Mouse (Mus musculus): ENCODE measurements around the gene Arhgap24. TPM values are rescaled to one million over a fixed set of nuclear protein-coding genes. Genes with fewer than 3 reads are reported as not detected.

Gene Arhgap24
- polyA plus RNA-seq, 1 experiment from 2014 or later, result 3.6 TPM

DNA sequence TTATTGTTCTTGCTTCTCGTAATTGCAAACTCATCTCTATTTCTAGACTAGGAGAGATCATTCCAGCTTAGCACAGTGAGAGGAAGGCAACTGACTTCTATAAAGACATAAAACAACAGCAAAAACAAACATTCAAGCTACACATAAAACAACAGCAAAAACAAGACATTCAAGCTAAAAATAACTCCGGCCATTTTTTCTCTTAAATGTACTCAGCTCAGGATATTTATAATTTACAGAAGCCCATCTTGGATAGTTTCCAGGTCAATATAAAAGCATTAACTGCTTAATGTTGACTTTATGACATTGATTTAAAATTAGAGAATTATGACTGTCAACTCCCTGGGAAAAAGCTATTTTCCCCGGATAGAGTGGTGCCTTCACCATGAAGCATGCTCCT, 262.2 kb downstream of the Arhgap24 start:
- Histone ChIP-seq H3K4me1 (ENCODE audit: control insufficient read depth, low read depth, low read length) (no peaks in the 10 kb centered on the region), H3K27ac (ENCODE audit: low read length) (no peak overlapping the region), H3K27me3 (ENCODE audit: control insufficient read depth, insufficient read depth, low read depth, low read length) (no peaks in the 10 kb centered on the region), H3K9ac (ENCODE audit: low read depth, low read length) (no peak overlapping the region), H3K4me3 (ENCODE audit: low read depth, low read length) (no peak overlapping the region), H3K36me3 (ENCODE audit: control insufficient read depth, insufficient read depth) (no peaks in the 10 kb centered on the region), H3K4me2 (ENCODE audit: low read depth, low read length) (no peak overlapping the region), H3K9me3 (replicated peaks; ENCODE audit: control insufficient read depth, low read length) (no peaks in the 10 kb centered on the region)
- ATAC-seq (ENCODE audit: low read depth), result no peak
- 70% methylated on average over 3 of the region's 3 CpGs for WGBS (ENCODE audit: insufficient replicate concordance)

GRCm38 (mm10) chr5:102744051-102744450, 262.9 kb downstream of the Arhgap24 start:
- no peak overlapping the region for H3K27ac ChIP-seq (ENCODE audit: low read length)
- no peaks in the 10 kb centered on the region for H3K27me3 ChIP-seq (ENCODE audit: control insufficient read depth, insufficient read depth, low read depth, low read length)
- H3K4me3 ChIP-seq (ENCODE audit: low read depth, low read length), result no peak overlapping the region
- ATAC-seq (ENCODE audit: low read depth), result no peak
- WGBS (ENCODE audit: insufficient replicate concordance), result 58% methylated on average over 4 of the region's 4 CpGs
- no peaks in the 10 kb centered on the region for H3K4me1 ChIP-seq (ENCODE audit: control insufficient read depth, low read depth, low read length)
- no peaks in the 10 kb centered on the region for H3K9me3 ChIP-seq (replicated peaks; ENCODE audit: control insufficient read depth, low read length)
- H3K9ac ChIP-seq (ENCODE audit: low read depth, low read length), result no peak overlapping the region
- no peak overlapping the region for H3K4me2 ChIP-seq (ENCODE audit: low read depth, low read length)
- no peaks in the 10 kb centered on the region for H3K36me3 ChIP-seq (ENCODE audit: control insufficient read depth, insufficient read depth)

GRCm38 (mm10) chr5:102748146-102748545, 267.0 kb downstream of the Arhgap24 start:
- no peak overlapping the region for H3K9ac ChIP-seq (ENCODE audit: low read depth, low read length)
- no peaks in the 10 kb centered on the region for H3K27me3 ChIP-seq (ENCODE audit: control insufficient read depth, insufficient read depth, low read depth, low read length)
- H3K4me1 ChIP-seq (ENCODE audit: control insufficient read depth, low read depth, low read length), result no peaks in the 10 kb centered on the region
- H3K4me2 ChIP-seq (ENCODE audit: low read depth, low read length), result no peak overlapping the region
- H3K36me3 ChIP-seq (ENCODE audit: control insufficient read depth, insufficient read depth), result no peaks in the 10 kb centered on the region
- no peak for ATAC-seq (ENCODE audit: low read depth)
- no peaks in the 10 kb centered on the region for H3K9me3 ChIP-seq (replicated peaks; ENCODE audit: control insufficient read depth, low read length)
- no peak overlapping the region for H3K4me3 ChIP-seq (ENCODE audit: low read depth, low read length)
- 71% methylated on average over 9 of the region's 9 CpGs for WGBS (ENCODE audit: insufficient replicate concordance)
- H3K27ac ChIP-seq (ENCODE audit: low read length), result no peak overlapping the region

- H3K27me3 ChIP-seq (ENCODE audit: control insufficient read depth, insufficient read depth, low read depth, low read length), result no peaks in the 10 kb centered on the region
- no peaks in the 10 kb centered on the region for H3K9me3 ChIP-seq (replicated peaks; ENCODE audit: control insufficient read depth, low read length)
- H3K27ac ChIP-seq (ENCODE audit: low read length), result no peak overlapping the region
- H3K4me1 ChIP-seq (ENCODE audit: control insufficient read depth, low read depth, low read length), result no peaks in the 10 kb centered on the region
- H3K4me2 ChIP-seq (ENCODE audit: low read depth, low read length), result no peak overlapping the region
- ATAC-seq (ENCODE audit: low read depth), result no peak
- WGBS (ENCODE audit: insufficient replicate concordance), result 62% methylated on average over 8 of the region's 8 CpGs
- H3K4me3 ChIP-seq (ENCODE audit: low read depth, low read length), result no peak overlapping the region
- no peak overlapping the region for H3K9ac ChIP-seq (ENCODE audit: low read depth, low read length)
- no peaks in the 10 kb centered on the region for H3K36me3 ChIP-seq (ENCODE audit: control insufficient read depth, insufficient read depth)
Observed at GRCm38 (mm10) chr5:102749020-102749419, 267.8 kb downstream of the Arhgap24 start.

DNA sequence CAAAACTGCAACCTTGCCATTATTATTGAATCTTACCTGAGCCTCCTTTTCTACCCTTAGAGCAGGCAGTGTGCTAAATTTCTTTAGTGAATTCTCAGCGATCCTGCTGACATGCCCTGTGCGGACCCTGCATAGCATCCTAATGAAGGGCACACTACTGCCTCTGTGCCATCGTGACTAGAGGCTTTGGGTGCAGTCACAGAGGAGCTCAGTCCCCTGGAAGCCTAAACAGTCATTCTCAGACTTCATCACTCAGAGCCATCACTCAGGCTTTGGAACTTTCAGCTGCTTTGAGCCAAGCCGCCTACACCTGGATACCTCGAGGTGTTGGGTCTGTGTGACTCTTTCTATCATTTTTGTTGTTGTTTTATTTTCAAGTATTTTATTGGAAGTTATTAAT, 269.5 kb downstream of the Arhgap24 start:
- Histone ChIP-seq H3K27ac (ENCODE audit: low read length) (no peak overlapping the region), H3K4me1 (ENCODE audit: control insufficient read depth, low read depth, low read length) (no peaks in the 10 kb centered on the region), H3K27me3 (ENCODE audit: control insufficient read depth, insufficient read depth, low read depth, low read length) (no peaks in the 10 kb centered on the region), H3K9me3 (replicated peaks; ENCODE audit: control insufficient read depth, low read length) (no peaks in the 10 kb centered on the region), H3K4me3 (ENCODE audit: low read depth, low read length) (no peak overlapping the region), H3K36me3 (ENCODE audit: control insufficient read depth, insufficient read depth) (no peaks in the 10 kb centered on the region), H3K9ac (ENCODE audit: low read depth, low read length) (no peak overlapping the region), H3K4me2 (ENCODE audit: low read depth, low read length) (no peak overlapping the region)
- no peak for ATAC-seq (ENCODE audit: low read depth)
- WGBS (ENCODE audit: insufficient replicate concordance), result 70% methylated on average over 5 of the region's 5 CpGs

GRCm38 (mm10) chr5:102751661-102752307, 270.6 kb downstream of the Arhgap24 start:
- 33% methylated on average over 5 of the region's 5 CpGs for WGBS (ENCODE audit: insufficient replicate concordance)
- no peak overlapping the region for H3K27ac ChIP-seq (ENCODE audit: low read length)
- no peak overlapping the region for H3K4me3 ChIP-seq (ENCODE audit: low read depth, low read length)
- no peak overlapping the region for H3K9ac ChIP-seq (ENCODE audit: low read depth, low read length)
- H3K27me3 ChIP-seq (ENCODE audit: control insufficient read depth, insufficient read depth, low read depth, low read length), result no peaks in the 10 kb centered on the region
- no peaks in the 10 kb centered on the region for H3K36me3 ChIP-seq (ENCODE audit: control insufficient read depth, insufficient read depth)
- H3K9me3 ChIP-seq (replicated peaks; ENCODE audit: control insufficient read depth, low read length), result no peaks in the 10 kb centered on the region
- no peak overlapping the region for H3K4me2 ChIP-seq (ENCODE audit: low read depth, low read length)
- no peaks in the 10 kb centered on the region for H3K4me1 ChIP-seq (ENCODE audit: control insufficient read depth, low read depth, low read length)
- ATAC-seq (ENCODE audit: low read depth), result no peak

DNA sequence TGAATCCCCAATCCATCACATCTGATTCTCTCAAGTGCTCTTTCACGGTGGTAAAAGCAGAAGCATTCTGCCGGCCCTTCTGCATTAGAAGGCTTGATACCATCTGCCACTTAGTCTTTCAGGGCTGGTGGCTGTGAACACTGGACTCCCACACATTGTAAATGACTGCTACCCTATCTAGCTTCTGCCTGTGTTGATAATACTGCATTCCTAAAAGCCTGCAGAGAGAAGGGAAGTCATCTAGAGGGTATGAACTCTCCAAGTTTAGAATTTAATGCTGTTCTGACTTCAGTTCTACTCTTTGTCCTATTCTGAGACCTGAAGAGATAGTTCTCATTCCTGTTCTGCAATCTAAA, 271.1 kb downstream of the Arhgap24 start:
- WGBS (ENCODE audit: insufficient replicate concordance), result 9% methylated on average over 2 of the region's 2 CpGs
- no peak overlapping the region for H3K9ac ChIP-seq (ENCODE audit: low read depth, low read length)
- no peaks in the 10 kb centered on the region for H3K27me3 ChIP-seq (ENCODE audit: control insufficient read depth, insufficient read depth, low read depth, low read length)
- no peak for ATAC-seq (ENCODE audit: low read depth)
- H3K4me2 ChIP-seq (ENCODE audit: low read depth, low read length), result no peak overlapping the region
- no peak overlapping the region for H3K27ac ChIP-seq (ENCODE audit: low read length)
- H3K9me3 ChIP-seq (replicated peaks; ENCODE audit: control insufficient read depth, low read length), result no peaks in the 10 kb centered on the region
- H3K4me1 ChIP-seq (ENCODE audit: control insufficient read depth, low read depth, low read length), result no peaks in the 10 kb centered on the region
- no peaks in the 10 kb centered on the region for H3K36me3 ChIP-seq (ENCODE audit: control insufficient read depth, insufficient read depth)
- no peak overlapping the region for H3K4me3 ChIP-seq (ENCODE audit: low read depth, low read length)

GRCm38 (mm10) chr5:102757040-102757439, 275.8 kb downstream of the Arhgap24 start:
- no peak overlapping the region for H3K9ac ChIP-seq (ENCODE audit: low read depth, low read length)
- ATAC-seq (ENCODE audit: low read depth), result no peak
- no peak overlapping the region for H3K27ac ChIP-seq (ENCODE audit: low read length)
- H3K9me3 ChIP-seq (replicated peaks; ENCODE audit: control insufficient read depth, low read length), result no peaks in the 10 kb centered on the region
- H3K4me1 ChIP-seq (ENCODE audit: control insufficient read depth, low read depth, low read length), result no peaks in the 10 kb centered on the region
- H3K4me3 ChIP-seq (ENCODE audit: low read depth, low read length), result no peak overlapping the region
- no peak overlapping the region for H3K4me2 ChIP-seq (ENCODE audit: low read depth, low read length)
- H3K27me3 ChIP-seq (ENCODE audit: control insufficient read depth, insufficient read depth, low read depth, low read length), result no peaks in the 10 kb centered on the region
- 68% methylated on average over 6 of the region's 6 CpGs for WGBS (ENCODE audit: insufficient replicate concordance)
- no peaks in the 10 kb centered on the region for H3K36me3 ChIP-seq (ENCODE audit: control insufficient read depth, insufficient read depth)

- no peaks in the 10 kb centered on the region for H3K4me1 ChIP-seq (ENCODE audit: control insufficient read depth, low read depth, low read length)
- no peaks in the 10 kb centered on the region for H3K27me3 ChIP-seq (ENCODE audit: control insufficient read depth, insufficient read depth, low read depth, low read length)
- H3K9me3 ChIP-seq (replicated peaks; ENCODE audit: control insufficient read depth, low read length), result no peaks in the 10 kb centered on the region
- no peak for ATAC-seq (ENCODE audit: low read depth)
- H3K9ac ChIP-seq (ENCODE audit: low read depth, low read length), result no peak overlapping the region
- 65% methylated on average over 10 of the region's 10 CpGs for WGBS (ENCODE audit: insufficient replicate concordance)
- no peak overlapping the region for H3K27ac ChIP-seq (ENCODE audit: low read length)
- H3K4me3 ChIP-seq (ENCODE audit: low read depth, low read length), result no peak overlapping the region
- H3K4me2 ChIP-seq (ENCODE audit: low read depth, low read length), result no peak overlapping the region
- H3K36me3 ChIP-seq (ENCODE audit: control insufficient read depth, insufficient read depth), result no peaks in the 10 kb centered on the region
Observed at GRCm38 (mm10) chr5:102765694-102766093, 284.5 kb downstream of the Arhgap24 start.
